Mouse (Mus musculus) neural tube, embryonic 14.5 days (tissue): ENCODE data around the gene Aqp3. TPM values are rescaled to one million over a fixed set of nuclear protein-coding genes. Genes with fewer than 3 reads are reported as not detected.
A peak's percentile ranks its signal among the peaks of the same experiment; 100 is the strongest.

ENCODE experiments used
- ATAC-seq: fragments of 200-750 bp; cut with Nextera tagmentation; 2 replicates; pipeline ENCODE4 v1.8.0; 2017; ENCODE audit warnings: low read depth, mild to moderate bottlenecking, moderate TSS enrichment, moderate library complexity
- H3K27ac ChIP-seq: fragments of 300-500 bp; sonication (generic); 2 replicates; pipeline ENCODE4 v1.5.1; 2014; ENCODE audit warnings: low read depth, mild to moderate bottlenecking, control low read depth, low read length, moderate library complexity, mixed read lengths
- H3K27me3 ChIP-seq: fragments of 300-500 bp; sonication (generic); 2 replicates; pipeline ENCODE4 v1.6.1; 2014; ENCODE audit warnings: low read length; ENCODE audit not compliant: control insufficient read depth, insufficient read depth
- H3K36me3 ChIP-seq: fragments of 300-500 bp; sonication (generic); 2 replicates; pipeline ENCODE4 v1.6.1; 2014; ENCODE audit warnings: low read length, mixed read lengths; ENCODE audit not compliant: control insufficient read depth, insufficient read depth
- H3K4me1 ChIP-seq: fragments of 300-500 bp; sonication (generic); 2 replicates; pipeline ENCODE4 v1.6.1; 2014; ENCODE audit warnings: low read length; ENCODE audit not compliant: control insufficient read depth, insufficient read depth
- H3K4me2 ChIP-seq: fragments of 300-500 bp; sonication (generic); 2 replicates; pipeline ENCODE4 v1.6.1; 2014; ENCODE audit warnings: mild to moderate bottlenecking, low read depth, low read length, control low read depth
- H3K4me3 ChIP-seq: fragments of 300-500 bp; sonication (generic); 2 replicates; pipeline ENCODE4 v1.5.1; 2014; ENCODE audit warnings: low read depth, low read length, control low read depth, mixed read lengths
- H3K9ac ChIP-seq: fragments of 300-500 bp; sonication (generic); replicated peaks from 2 replicates; pipeline ENCODE4 v1.6.1; 2014; ENCODE audit warnings: low read depth, mild to moderate bottlenecking, control low read depth, low read length, mixed read lengths
- H3K9me3 ChIP-seq: fragments of 300-500 bp; sonication (generic); 2 replicates; pipeline ENCODE4 v1.6.1; 2016; ENCODE audit warnings: low read length; ENCODE audit not compliant: control insufficient read depth
- WGBS: fragments of 180-500 bp; shearing (Covaris S2); extraction: QIAGEN DNeasy Blood & Tissue Kit; methylation state at CpG from one replicate; pipeline ENCODE4 v1.1.7; 2014; 5-methylcytosine and 5-hydroxymethylcytosine counted together
- polyA plus RNA-seq: library from polyadenylated mRNA; unstranded; fragments of >200 nt; fragmentation: Nextera tagmentation; extraction: Ambion mirVana; gene quantifications from 2 replicates; pipeline ENCODE4 v1.2.1, GENCODE M21; 2014

Gene Aqp3
- polyA plus RNA-seq = 0.19 TPM in 1 of 2 replicates, not detected in the other

DNA sequence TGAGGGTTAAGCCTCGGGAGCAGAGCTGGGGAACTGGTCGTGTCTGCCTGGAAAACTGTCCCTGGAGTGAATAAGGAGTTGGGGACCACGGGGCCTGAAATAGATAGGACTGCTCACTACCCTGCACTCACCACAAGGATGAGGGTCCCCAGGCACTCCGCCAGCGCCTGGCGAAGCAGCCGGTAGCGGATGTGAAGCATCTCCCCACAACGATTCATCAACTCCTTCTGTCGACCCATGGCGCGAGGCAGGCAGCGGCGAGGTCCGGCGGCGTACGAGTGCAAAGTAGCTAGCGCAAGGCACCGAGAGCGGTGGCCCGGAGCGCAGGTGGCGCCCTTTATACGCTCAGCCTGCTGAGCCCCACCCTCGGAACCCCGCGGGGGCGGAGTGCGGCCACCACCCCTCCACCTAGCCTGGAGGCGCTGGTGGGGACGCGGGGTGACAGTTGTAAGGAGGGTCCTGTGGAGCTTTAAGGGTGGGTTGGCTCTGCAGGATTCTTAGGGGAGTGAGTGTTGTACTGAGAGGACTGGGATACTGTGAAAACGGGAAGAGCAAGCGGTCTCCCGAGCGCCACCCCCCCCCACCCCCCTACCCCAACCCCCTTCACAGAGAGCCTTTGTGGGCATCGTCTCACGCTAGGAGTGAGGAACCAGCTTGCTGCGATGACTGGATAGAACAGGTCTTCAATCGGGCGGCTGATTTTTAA, at the start of gene Aqp3:
Aqp3 (minus strand) TSS at position 313 of the 706 bp plus-strand sequence.
- under 1% methylated on average over 42 of the region's 42 CpGs for WGBS
- peaks cover 14% of the 10 kb centered on the region for H3K27me3 ChIP-seq
- ATAC-seq = peak; percentile 69
- H3K27ac ChIP-seq = no peak within 1 kb of the TSS
- H3K36me3 ChIP-seq = no peaks in the 10 kb centered on the region
- H3K9me3 ChIP-seq = no peaks in the 10 kb centered on the region
- H3K4me3 ChIP-seq = peak within 1 kb of the TSS; percentile 37
- peak within 1 kb of the TSS; percentile 96 for H3K4me2 ChIP-seq
- H3K4me1 ChIP-seq = peaks cover 4% of the 10 kb centered on the region; the same call in 1 of the 2 replicates
- H3K9ac ChIP-seq = peak within 1 kb of the TSS; percentile 47

DNA sequence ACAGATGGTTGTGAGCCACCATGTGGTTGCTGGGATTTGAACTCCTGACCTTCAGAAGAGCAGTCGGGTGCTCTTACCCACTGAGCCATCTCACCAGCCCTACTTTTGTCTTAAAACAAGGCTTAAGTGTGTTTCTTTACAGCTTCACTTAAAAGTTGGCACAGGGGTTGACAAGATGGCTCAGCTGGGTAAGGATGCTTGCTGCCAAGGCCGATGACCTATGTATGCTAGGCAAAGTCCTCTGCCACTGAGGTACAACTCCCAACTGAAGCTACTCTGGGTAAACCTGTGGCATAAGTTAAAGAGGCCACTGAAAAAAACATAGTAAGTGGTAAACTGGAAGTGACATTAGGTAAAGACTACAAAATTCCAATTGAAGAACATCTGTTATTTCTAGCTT, 44.6 kb upstream of the Aqp3 start:
- Histone ChIP-seq H3K9ac (no peak overlapping the region), H3K4me2 (no peak overlapping the region), H3K4me3 (no peak overlapping the region), H3K4me1 (peaks cover 13% of the 10 kb centered on the region; the same call in 1 of the 2 replicates), H3K9me3 (no peaks in the 10 kb centered on the region), H3K27ac (no peak overlapping the region), H3K27me3 (no peaks in the 10 kb centered on the region), H3K36me3 (no peaks in the 10 kb centered on the region)
- no peak for ATAC-seq
- WGBS = 88% methylated on average over 2 of the region's 2 CpGs

DNA sequence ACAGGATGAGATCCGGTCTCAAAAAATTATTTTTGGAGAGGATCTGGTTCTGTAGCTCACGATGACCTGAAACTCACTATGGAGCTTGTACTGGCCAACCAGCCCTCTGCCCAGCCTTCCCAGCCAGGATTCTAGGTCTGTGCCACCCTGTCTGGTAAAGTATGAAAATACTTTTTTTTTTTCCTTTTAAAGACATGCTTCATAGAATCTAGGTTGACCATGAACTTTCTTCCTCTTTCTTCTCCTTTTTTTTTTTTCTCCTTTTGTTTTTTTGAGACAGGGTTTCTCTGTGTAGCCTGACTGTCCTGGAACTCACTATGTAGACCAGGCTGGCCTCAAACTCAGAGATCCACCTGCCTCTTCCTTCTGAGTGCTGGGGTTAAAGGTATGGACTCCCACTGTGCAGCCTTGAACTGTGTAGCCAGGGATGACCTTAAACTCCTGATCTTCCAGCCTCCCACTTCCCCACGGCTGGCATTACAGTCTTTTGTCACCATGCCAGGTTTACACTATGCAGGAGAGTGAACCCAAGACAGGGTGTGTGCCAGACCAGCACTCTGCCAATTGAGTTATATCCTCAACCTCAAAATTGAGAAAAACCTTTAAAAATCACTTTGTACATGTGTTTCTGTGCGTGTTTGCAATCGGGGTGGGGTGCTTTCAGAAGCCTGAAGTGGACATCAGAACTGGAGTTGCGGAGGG, 42.3 kb upstream of the Aqp3 start:
- no peaks in the 10 kb centered on the region for H3K9me3 ChIP-seq

DNA sequence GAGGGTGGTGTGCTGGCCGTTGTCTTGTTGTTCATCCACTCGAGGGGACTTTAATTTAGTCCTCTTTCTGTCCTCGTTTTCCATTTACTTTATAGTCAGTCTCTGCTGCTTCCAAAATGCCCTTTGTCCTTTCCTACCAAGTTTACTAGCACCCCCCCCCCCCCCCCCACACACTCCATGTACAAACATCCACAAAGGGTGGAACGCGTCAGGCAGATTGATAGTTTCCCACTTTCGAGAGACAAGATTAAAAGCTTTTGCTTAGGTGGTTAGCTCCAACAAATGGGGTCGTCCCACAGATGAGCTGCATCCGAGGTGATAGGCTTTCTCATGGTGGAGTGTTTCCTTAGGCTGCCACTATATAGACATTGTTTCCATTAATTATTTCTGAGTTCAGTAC, 38.8 kb upstream of the Aqp3 start:
- H3K9ac ChIP-seq = peak overlapping the region; percentile 99
- no peaks in the 10 kb centered on the region for H3K9me3 ChIP-seq
- H3K36me3 ChIP-seq = no peaks in the 10 kb centered on the region
- no peaks in the 10 kb centered on the region for H3K27me3 ChIP-seq
- under 1% methylated on average over 8 of the region's 8 CpGs for WGBS
- peak overlapping the region; percentile 97 for H3K4me3 ChIP-seq
- peak overlapping the region; percentile 61 for H3K4me2 ChIP-seq
- peaks cover 17% of the 10 kb centered on the region for H3K4me1 ChIP-seq
- no peak for ATAC-seq
- peak overlapping the region; percentile 99 for H3K27ac ChIP-seq

More for the DNA sequence above, 42.3 kb upstream of the Aqp3 start:
- Histone ChIP-seq H3K9ac (no peak overlapping the region), H3K4me1 (peaks cover 16% of the 10 kb centered on the region; the same call in 1 of the 2 replicates), H3K4me3 (no peak overlapping the region), H3K27ac (no peak overlapping the region), H3K27me3 (no peaks in the 10 kb centered on the region), H3K4me2 (no peak overlapping the region), H3K36me3 (no peaks in the 10 kb centered on the region)
- WGBS = 90% methylated on average over 6 of the region's 6 CpGs
- no peak for ATAC-seq

DNA sequence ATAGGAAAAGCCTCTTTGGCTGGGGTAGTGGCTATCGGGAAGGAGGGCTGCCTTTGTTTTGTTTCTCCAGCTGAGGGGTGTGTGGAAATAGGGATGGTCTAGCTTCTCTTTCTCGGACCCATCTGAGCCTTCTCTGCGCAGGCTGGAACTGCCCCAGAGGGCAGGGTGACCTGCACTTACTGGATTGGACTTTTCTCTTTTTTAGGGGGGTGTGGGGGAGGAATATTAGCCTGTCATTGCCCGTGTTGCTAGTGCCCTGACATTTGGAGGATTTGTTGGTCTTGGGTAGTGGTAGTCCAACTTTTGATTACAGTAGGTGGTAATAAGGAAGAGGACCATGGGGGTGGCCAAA, 38.4 kb upstream of the Aqp3 start:
- WGBS = 2% methylated on average over 4 of the region's 4 CpGs
- H3K36me3 ChIP-seq = no peaks in the 10 kb centered on the region
- ATAC-seq = peak; percentile 22
- peaks cover 17% of the 10 kb centered on the region for H3K4me1 ChIP-seq
- peak overlapping the region; percentile 99 for H3K27ac ChIP-seq
- H3K9me3 ChIP-seq = no peaks in the 10 kb centered on the region
- H3K27me3 ChIP-seq = no peaks in the 10 kb centered on the region
- peak overlapping the region; percentile 97 for H3K4me3 ChIP-seq
- peak overlapping the region; percentile 61 for H3K4me2 ChIP-seq
- H3K9ac ChIP-seq = peak overlapping the region; percentile 99

DNA sequence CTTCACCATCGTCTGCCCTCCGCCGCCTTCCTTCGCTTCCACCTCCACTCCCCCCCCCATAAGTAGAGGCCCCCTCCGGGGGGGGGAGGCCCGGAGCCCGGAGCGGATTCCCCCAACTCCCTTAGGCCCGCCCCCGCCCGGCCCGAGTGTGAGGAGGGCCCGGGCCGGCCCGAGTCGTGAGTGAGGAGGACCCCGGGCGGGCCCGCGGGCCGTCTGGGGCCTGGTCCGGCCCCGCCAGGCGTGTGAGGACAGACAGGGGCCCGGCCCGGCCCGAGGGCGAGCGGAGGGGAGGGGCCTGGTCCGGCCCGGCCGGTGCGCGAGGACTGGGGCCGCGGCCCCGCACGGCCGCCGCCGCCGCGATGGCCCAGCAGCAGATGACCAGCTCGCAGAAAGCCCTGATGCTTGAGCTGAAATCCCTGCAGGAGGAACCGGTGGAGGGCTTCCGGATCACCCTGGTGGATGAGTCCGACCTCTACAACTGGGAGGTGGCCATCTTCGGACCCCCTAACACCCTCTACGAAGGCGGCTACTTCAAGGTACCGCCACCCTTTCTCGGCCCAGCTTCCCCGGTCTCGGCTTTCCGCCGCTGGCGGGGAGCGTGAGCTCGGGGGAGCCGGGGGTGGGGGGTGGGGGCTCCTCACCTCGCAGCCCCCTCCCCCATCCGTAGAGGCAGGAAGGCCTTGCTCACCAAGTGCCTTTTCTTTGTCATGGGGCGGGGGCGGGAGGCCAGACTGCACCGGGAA, 37.9 kb upstream of the Aqp3 start, which contains the start of gene Ube2r2:
Ube2r2 (plus strand) TSS at position 33 of the 743 bp plus-strand sequence.
- Histone ChIP-seq H3K4me2 (peak within 1 kb of the TSS; percentile 63), H3K4me3 (peak within 1 kb of the TSS; percentile 97), H3K9ac (peak within 1 kb of the TSS; percentile 99), H3K27ac (peak within 1 kb of the TSS; percentile 99), H3K4me1 (peaks cover 17% of the 10 kb centered on the region), H3K9me3 (no peaks in the 10 kb centered on the region), H3K27me3 (no peaks in the 10 kb centered on the region), H3K36me3 (no peaks in the 10 kb centered on the region)
- peak; percentile 80 for ATAC-seq
- WGBS = under 1% methylated on average over 59 of the region's 65 CpGs

DNA sequence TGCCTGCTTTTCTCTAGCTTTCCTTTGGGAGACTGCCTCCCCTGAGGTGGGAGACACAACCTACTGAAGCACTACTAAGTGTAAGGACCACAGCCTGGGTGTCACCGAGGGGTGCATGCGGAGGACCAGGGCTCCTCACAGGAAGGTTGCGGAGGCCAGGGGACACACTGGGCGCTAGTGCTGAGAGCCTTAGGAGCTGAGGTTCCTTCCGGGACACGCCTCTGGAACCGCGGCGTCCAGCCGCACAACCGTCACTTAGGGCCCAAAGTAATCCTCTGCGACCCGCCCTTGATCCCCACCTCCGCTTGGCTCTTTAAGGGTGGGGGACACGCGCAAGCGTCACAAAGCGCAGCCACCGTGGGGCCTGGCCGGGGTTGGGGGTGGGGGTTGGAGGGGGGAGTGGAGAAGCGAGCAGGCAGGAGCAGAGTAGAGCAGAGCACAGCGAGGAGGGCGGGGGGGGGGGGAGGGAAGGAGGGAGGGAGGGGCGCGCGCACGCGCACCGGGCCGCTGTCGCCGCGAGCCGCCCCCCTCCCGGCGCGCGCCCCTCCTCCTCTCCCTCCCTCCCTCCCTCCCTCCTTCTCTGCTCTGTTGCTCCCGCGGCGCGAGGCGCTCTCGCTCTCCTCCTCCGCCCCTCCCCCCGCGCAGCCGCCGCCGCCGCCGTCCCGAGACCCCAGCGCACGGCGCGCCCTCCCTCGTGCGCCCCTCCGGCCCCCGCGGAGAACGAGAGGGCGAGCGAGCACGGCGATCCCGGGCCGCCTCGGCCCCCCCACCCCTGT, 37.1 kb upstream of the Aqp3 start:
- H3K4me3 ChIP-seq = peak overlapping the region; percentile 97
- peak overlapping the region; percentile 99 for H3K9ac ChIP-seq
- H3K36me3 ChIP-seq = no peaks in the 10 kb centered on the region
- ATAC-seq = peak; percentile 95
- 0% methylated on average over 21 of the region's 70 CpGs for WGBS
- no peaks in the 10 kb centered on the region for H3K27me3 ChIP-seq
- H3K4me2 ChIP-seq = peak overlapping the region; percentile 63
- peaks cover 17% of the 10 kb centered on the region for H3K4me1 ChIP-seq
- H3K9me3 ChIP-seq = no peaks in the 10 kb centered on the region
- peak overlapping the region; percentile 99 for H3K27ac ChIP-seq

DNA sequence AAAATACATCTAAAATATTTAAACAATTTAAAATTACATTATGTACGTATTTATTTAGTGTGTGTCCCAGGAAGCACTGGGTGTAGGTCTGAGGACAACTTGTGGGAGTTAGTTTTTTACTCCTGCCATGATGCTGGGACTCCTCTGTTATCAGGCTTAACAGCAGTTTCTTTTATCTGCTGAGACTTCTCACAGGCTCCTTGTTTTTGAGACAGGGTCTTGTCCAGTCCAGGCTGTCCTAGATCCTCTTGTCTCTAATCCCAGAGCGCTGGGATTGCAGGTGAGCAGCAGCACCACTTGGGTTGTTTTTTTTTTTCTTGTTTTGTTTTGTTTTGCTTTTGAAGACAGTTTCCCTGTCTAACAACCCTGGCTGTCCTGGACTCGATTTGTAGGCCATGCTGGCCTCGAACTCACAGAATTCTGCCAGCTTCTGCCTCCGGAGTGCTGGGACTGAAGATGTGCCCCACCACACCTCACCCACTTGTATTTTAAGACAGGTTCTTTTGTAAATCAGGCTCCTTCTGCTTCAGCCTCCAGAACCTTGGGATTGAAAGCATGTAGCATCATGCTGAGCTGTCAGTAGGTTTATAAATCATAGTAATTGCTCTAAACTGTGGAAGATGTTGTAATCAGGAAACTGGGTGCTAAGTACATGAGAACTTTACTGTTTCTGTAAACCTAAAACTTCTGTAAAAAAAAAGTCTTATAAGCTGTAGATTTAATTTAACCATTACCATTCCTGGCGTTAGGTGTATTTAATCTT, 35.7 kb upstream of the Aqp3 start:
- Histone ChIP-seq H3K9ac (no peak overlapping the region), H3K36me3 (no peaks in the 10 kb centered on the region), H3K27ac (no peak overlapping the region), H3K4me3 (no peak overlapping the region), H3K4me2 (no peak overlapping the region), H3K9me3 (no peaks in the 10 kb centered on the region), H3K27me3 (no peaks in the 10 kb centered on the region), H3K4me1 (peaks cover 16% of the 10 kb centered on the region)
- ATAC-seq = no peak
- WGBS = 73% methylated on average over 6 of the region's 6 CpGs
